Mouse (Mus musculus): ENCODE data around the gene Cry2. TPM values are rescaled to one million over a fixed set of nuclear protein-coding genes. Genes with fewer than 3 reads are reported as not detected.

Gene Cry2
- polyA plus RNA-seq, 1 experiment from 2014 or later: 23.4 TPM

DNA sequence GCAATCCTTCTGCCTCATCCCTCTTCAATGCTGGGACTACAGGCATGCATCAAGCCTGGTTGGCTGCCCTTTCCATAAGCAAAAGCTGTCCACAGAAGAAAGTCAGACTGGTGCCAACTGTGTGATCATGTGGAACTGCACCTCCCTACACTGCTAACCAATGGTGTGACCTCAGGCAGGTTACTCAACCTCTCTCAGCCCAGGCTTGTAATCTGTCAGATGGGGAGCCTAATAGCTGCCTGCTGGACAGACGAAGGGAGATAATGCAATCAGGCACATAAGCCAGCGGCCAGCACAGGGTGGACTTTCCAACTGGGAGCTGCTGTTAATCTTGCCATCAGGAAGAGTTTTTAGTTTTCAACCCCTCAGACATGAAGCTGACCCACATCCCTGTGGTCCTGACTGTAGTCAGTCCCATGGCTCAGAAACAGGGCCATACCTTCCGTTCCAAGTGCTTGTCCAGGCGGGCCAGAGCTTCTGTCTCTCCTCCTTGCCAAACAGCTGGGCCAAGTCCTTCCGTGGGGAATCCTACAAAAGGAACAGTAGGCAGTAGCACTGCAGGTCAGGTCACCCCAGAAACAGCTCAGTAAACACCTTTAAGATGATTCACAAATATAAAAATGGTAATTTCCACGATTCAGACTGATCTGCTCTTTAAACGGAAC, 12.0 kb downstream of the Cry2 start:
- WGBS: 89% methylated on average over 7 of the region's 7 CpGs
- Histone ChIP-seq H3K36me3 (ENCODE audit: control insufficient read depth, insufficient read depth, low read length) (0 out of 2 replicates have a peak, but pooled peaks cover 8% of the 10 kb centered on the region), H3K4me1 (ENCODE audit: control insufficient read depth, insufficient read depth, low read length) (peaks cover 26% of the 10 kb centered on the region)

DNA sequence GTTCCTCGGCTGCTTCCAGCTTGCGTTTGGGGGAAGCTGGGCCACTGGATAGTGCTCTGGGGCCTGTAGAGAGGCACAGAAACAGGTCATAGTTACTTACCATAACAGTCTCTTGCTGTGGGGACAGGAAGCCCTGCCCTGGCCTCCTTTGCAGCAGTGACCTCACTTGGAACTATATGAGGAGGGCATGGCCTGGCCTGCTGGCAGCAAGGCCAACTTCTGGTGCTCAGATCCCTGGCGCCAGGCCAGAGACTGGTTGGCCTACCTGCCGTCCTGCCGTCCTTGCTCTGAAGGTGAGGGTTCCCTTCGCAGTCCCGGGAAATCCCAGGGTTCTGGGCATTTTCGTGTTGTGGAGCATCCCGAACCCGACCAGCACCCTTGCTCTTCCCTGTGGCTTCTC, 22.1 kb downstream of the Cry2 start:
- 91% methylated on average over 10 of the region's 10 CpGs for WGBS
- H3K4me3 ChIP-seq (replicated peaks; ENCODE audit: low read length): no peak overlapping the region
- peaks cover 37% of the 10 kb centered on the region for H3K36me3 ChIP-seq (ENCODE audit: control insufficient read depth, insufficient read depth, low read length)

More for the DNA sequence above, 12.0 kb downstream of the Cry2 start:
- Histone ChIP-seq H3K9me3 (replicated peaks; ENCODE audit: control insufficient read depth, low read length) (no peaks in the 10 kb centered on the region), H3K4me2 (ENCODE audit: low read depth, low read length) (no peak overlapping the region), H3K27ac (ENCODE audit: low read length) (no peak overlapping the region), H3K27me3 (ENCODE audit: control insufficient read depth, insufficient read depth, low read length) (no peaks in the 10 kb centered on the region), H3K4me3 (replicated peaks; ENCODE audit: low read length) (no peak overlapping the region), H3K9ac (ENCODE audit: low read length) (no peak overlapping the region)
- ATAC-seq (ENCODE audit: insufficient read depth, low FRiP score): no peak

DNA sequence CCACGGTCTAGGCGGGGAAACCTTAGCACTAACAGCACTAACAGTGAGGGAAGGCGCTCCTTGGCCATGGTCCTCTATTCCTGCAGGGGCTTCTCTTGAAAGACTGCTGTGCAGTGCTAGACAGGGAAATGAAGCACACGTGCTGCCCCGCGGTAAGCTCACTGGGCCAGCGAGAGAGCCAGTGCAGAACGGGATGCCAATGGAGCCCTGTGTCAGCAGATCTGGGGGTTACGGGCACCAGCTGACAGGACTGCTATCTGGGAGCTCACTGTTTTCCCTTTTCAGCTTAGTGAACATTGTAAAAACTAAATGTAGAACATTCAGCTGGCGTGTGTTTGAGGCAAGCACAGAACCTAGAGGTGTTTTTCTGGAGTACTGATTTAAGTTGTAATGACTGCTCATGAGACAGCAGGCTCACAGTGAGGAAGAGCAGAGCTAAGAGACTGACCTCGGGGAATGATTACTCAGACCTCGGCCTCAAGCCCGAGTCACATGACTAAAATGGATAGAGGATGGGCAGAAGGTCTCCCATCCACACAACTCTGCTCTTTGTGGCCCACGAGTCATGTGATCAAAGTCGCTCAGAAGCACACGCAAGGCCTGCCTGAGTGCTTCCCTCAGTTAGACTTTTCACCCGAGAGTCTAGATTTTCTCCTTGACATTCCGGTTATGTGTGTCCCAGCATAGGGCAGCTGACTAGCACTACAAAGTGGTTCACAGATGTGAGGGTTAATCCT, 25.4 kb downstream of the Cry2 start:
- Histone ChIP-seq H3K4me1 (ENCODE audit: control insufficient read depth, insufficient read depth, low read length) (no peaks in the 10 kb centered on the region), H3K36me3 (ENCODE audit: control insufficient read depth, insufficient read depth, low read length) (peaks cover 32% of the 10 kb centered on the region), H3K9ac (ENCODE audit: low read length) (no peak overlapping the region), H3K4me2 (ENCODE audit: low read depth, low read length) (no peak overlapping the region), H3K9me3 (replicated peaks; ENCODE audit: control insufficient read depth, low read length) (no peaks in the 10 kb centered on the region), H3K27me3 (ENCODE audit: control insufficient read depth, insufficient read depth, low read length) (no peaks in the 10 kb centered on the region), H3K27ac (ENCODE audit: low read length) (no peak overlapping the region), H3K4me3 (replicated peaks; ENCODE audit: low read length) (no peak overlapping the region)
- no peak for ATAC-seq (ENCODE audit: insufficient read depth, low FRiP score)
- 88% methylated on average over 18 of the region's 18 CpGs for WGBS

More for the DNA sequence above, 22.1 kb downstream of the Cry2 start:
- no peak overlapping the region for H3K9ac ChIP-seq (ENCODE audit: low read length)
- H3K9me3 ChIP-seq (replicated peaks; ENCODE audit: control insufficient read depth, low read length): no peaks in the 10 kb centered on the region
- H3K27ac ChIP-seq (ENCODE audit: low read length): no peak overlapping the region
- no peak overlapping the region for H3K4me2 ChIP-seq (ENCODE audit: low read depth, low read length)
- H3K4me1 ChIP-seq (ENCODE audit: control insufficient read depth, insufficient read depth, low read length): no peaks in the 10 kb centered on the region
- ATAC-seq (ENCODE audit: insufficient read depth, low FRiP score): no peak
- H3K27me3 ChIP-seq (ENCODE audit: control insufficient read depth, insufficient read depth, low read length): no peaks in the 10 kb centered on the region

DNA sequence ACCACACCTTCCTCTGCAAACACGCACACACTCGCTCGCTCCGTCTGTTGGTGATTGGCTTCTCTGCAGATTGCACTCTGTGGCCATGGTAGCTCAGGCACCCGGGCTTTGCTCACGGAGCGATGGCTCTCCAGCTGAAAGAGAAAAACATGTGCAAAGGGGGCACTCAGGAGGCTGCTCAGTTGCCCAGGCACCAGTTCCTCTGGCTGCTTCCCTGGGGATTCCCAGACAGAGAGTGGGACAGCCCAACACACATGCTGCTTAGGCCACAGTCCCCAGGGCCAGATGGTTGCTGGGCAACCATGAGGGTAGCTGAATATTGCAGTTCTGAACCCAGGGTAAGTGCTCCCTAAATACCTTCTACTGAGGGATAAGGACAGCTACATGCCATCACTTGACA, 28.2 kb downstream of the Cry2 start:
- H3K4me2 ChIP-seq (ENCODE audit: low read depth, low read length): no peak overlapping the region
- ATAC-seq (ENCODE audit: insufficient read depth, low FRiP score): no peak
- H3K4me1 ChIP-seq (ENCODE audit: control insufficient read depth, insufficient read depth, low read length): 0 out of 2 replicates have a peak, but pooled peaks cover 3% of the 10 kb centered on the region
- no peak overlapping the region for H3K4me3 ChIP-seq (replicated peaks; ENCODE audit: low read length)
- no peaks in the 10 kb centered on the region for H3K9me3 ChIP-seq (replicated peaks; ENCODE audit: control insufficient read depth, low read length)
- H3K27ac ChIP-seq (ENCODE audit: low read length): no peak overlapping the region
- H3K36me3 ChIP-seq (ENCODE audit: control insufficient read depth, insufficient read depth, low read length): peaks cover 20% of the 10 kb centered on the region
- H3K27me3 ChIP-seq (ENCODE audit: control insufficient read depth, insufficient read depth, low read length): no peaks in the 10 kb centered on the region
- 79% methylated on average over 7 of the region's 7 CpGs for WGBS
- no peak overlapping the region for H3K9ac ChIP-seq (ENCODE audit: low read length)

DNA sequence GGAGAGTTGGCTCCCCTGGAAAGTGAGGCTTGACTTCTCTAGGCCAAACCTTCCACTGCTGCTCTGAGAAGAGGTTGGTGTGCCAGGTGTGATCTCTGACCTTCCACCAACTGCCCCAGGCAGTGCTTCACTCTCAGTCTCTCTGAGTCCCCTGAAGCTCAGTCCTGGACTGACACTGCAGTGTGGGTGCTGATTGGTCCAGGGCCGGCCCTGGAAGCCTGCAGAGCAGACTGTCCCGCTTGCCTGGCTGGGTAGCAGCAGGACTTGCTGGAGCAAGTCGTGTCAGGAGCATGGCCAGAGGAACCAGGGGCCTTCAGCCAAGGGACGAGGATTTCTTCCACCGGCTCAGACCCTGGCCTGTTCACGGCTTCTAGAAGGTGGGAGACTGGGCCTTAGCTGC, 29.1 kb downstream of the Cry2 start:
- Histone ChIP-seq H3K4me3 (replicated peaks; ENCODE audit: low read length) (no peak overlapping the region), H3K36me3 (ENCODE audit: control insufficient read depth, insufficient read depth, low read length) (peaks cover 12% of the 10 kb centered on the region), H3K9me3 (replicated peaks; ENCODE audit: control insufficient read depth, low read length) (no peaks in the 10 kb centered on the region), H3K4me1 (ENCODE audit: control insufficient read depth, insufficient read depth, low read length) (0 out of 2 replicates have a peak, but pooled peaks cover 3% of the 10 kb centered on the region), H3K27ac (ENCODE audit: low read length) (no peak overlapping the region), H3K27me3 (ENCODE audit: control insufficient read depth, insufficient read depth, low read length) (no peaks in the 10 kb centered on the region), H3K4me2 (ENCODE audit: low read depth, low read length) (no peak overlapping the region), H3K9ac (ENCODE audit: low read length) (no peak overlapping the region)
- ATAC-seq (ENCODE audit: insufficient read depth, low FRiP score): no peak
- 86% methylated on average over 6 of the region's 6 CpGs for WGBS

DNA sequence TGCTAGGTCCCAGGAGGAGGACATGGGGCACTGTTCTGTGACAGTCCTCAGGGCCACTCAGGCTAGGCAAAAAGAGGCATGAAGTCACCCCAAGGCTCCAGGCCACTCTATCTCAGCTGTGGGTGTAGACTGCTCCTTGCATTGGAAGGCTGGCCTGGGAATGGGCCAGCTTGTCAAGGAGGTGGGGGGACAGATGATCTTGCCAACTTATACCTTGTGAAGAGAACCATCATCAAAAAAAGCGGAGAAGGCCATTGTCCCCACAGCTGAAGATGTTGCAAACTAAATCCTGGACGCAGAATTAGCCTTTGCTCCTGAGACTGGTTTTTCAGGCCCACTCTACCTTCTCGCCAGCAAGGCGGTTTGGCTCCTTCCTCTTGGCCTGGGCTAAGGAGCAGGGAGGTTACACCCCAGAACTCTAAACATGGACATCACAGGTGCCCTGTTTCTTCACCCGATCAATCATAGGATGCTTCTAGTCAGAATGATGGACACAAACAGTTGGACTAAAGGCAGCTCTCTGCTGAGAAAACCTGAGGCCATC, 30.0 kb downstream of the Cry2 start:
- H3K4me3 ChIP-seq (replicated peaks; ENCODE audit: low read length): no peak overlapping the region
- no peak overlapping the region for H3K4me2 ChIP-seq (ENCODE audit: low read depth, low read length)
- H3K27ac ChIP-seq (ENCODE audit: low read length): no peak overlapping the region
- no peak for ATAC-seq (ENCODE audit: insufficient read depth, low FRiP score)
- no peaks in the 10 kb centered on the region for H3K27me3 ChIP-seq (ENCODE audit: control insufficient read depth, insufficient read depth, low read length)
- no peaks in the 10 kb centered on the region for H3K9me3 ChIP-seq (replicated peaks; ENCODE audit: control insufficient read depth, low read length)
- 0 out of 2 replicates have a peak, but pooled peaks cover 3% of the 10 kb centered on the region for H3K4me1 ChIP-seq (ENCODE audit: control insufficient read depth, insufficient read depth, low read length)
- H3K9ac ChIP-seq (ENCODE audit: low read length): no peak overlapping the region
- WGBS: 94% methylated on average over 5 of the region's 5 CpGs
- peaks cover 7% of the 10 kb centered on the region for H3K36me3 ChIP-seq (ENCODE audit: control insufficient read depth, insufficient read depth, low read length)

DNA sequence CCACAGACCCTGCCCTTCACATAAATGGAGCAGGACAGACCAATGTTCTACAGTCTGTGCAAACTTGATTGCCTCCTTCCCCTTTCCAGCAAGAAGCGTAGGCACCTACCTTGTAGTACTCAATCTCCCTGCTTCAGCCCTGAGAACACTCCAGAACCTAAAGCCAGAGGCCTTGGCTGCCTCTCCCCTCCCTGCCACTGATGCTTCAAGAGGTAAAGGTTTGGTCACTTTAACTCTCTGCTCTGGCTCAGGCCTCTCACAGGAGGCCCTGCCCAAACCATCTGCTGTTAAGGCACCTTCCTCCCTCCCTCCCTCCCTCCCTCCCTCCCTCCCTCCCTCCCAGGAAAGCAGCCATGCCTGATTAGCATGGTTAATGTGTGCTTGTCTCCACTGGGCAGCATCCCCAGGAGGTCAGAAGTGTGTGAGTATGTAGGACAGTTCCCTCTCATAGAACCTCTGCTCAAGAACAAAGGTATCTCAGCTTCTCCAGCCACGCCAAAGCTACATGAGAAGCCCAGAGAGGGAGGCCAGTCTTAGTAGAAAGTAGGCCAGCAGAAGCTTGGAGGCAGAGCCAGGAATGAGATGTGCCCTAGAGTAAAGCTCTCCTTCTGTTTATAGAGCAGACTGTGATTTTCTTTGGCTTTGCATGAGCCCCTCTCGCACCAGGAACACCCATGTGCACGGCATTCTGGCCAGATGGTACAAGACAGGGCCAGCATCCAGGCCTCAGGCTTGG, 31.1 kb downstream of the Cry2 start:
- Histone ChIP-seq H3K36me3 (ENCODE audit: control insufficient read depth, insufficient read depth, low read length) (peaks cover 7% of the 10 kb centered on the region), H3K4me1 (ENCODE audit: control insufficient read depth, insufficient read depth, low read length) (0 out of 2 replicates have a peak, but pooled peaks cover 3% of the 10 kb centered on the region), H3K4me3 (replicated peaks; ENCODE audit: low read length) (no peak overlapping the region), H3K9me3 (replicated peaks; ENCODE audit: control insufficient read depth, low read length) (no peaks in the 10 kb centered on the region), H3K27ac (ENCODE audit: low read length) (no peak overlapping the region), H3K27me3 (ENCODE audit: control insufficient read depth, insufficient read depth, low read length) (no peaks in the 10 kb centered on the region), H3K4me2 (ENCODE audit: low read depth, low read length) (no peak overlapping the region), H3K9ac (ENCODE audit: low read length) (no peak overlapping the region)
- 72% methylated on average over 4 of the region's 4 CpGs for WGBS
- no peak for ATAC-seq (ENCODE audit: insufficient read depth, low FRiP score)

DNA sequence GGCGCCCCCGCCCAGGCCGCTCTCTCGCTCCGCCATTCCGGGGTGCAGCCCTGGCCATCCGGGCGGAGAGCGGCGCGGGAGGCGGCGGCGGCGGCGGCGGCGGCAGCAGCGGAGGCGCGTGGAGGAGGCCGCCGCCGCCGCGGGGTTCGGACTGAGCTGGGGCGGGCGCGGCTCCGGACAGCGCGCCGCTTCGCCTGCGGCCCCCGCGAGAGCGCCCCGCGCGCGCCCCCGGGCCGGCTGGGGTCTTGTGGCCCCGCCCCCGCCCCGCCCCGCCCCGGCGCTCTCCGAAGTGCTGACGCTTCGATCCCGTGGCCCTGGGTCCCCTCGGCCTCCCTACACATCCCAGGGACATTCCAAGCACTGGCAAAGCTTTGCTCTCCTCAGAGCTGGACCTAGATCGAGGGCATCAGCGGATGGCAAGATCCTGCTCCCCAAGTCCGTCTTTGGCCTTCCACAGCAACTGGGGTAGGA, 32.7 kb downstream of the Cry2 start, which contains the start of gene Mapk8ip1:
Mapk8ip1 (minus strand) TSS at position 173 of the 471 bp plus-strand sequence.
- Histone ChIP-seq H3K27me3 (ENCODE audit: control insufficient read depth, insufficient read depth, low read length) (no peaks in the 10 kb centered on the region), H3K4me3 (replicated peaks; ENCODE audit: low read length) (peak within 1 kb of the TSS; percentile 59), H3K9me3 (replicated peaks; ENCODE audit: control insufficient read depth, low read length) (no peaks in the 10 kb centered on the region), H3K4me2 (ENCODE audit: low read depth, low read length) (peak within 1 kb of the TSS; percentile 95), H3K4me1 (ENCODE audit: control insufficient read depth, insufficient read depth, low read length) (0 out of 2 replicates have a peak, but pooled peaks cover 3% of the 10 kb centered on the region), H3K9ac (ENCODE audit: low read length) (peak within 1 kb of the TSS; percentile 74), H3K27ac (ENCODE audit: low read length) (no peak within 1 kb of the TSS), H3K36me3 (ENCODE audit: control insufficient read depth, insufficient read depth, low read length) (peaks cover 7% of the 10 kb centered on the region; the same call in 1 of the 2 replicates)
- 1% methylated on average over 59 of the region's 59 CpGs for WGBS
- ATAC-seq (ENCODE audit: insufficient read depth, low FRiP score): peak; percentile 78; the same call in 1 of the 2 replicates
